Mouse (Mus musculus): ENCODE measurements around the gene Bend7. TPM values are rescaled to one million over a fixed set of nuclear protein-coding genes. Genes with fewer than 3 reads are reported as not detected.

Bend7 gene
- total RNA-seq, 1 experiment from 2014 or later: 23.2 TPM

DNA sequence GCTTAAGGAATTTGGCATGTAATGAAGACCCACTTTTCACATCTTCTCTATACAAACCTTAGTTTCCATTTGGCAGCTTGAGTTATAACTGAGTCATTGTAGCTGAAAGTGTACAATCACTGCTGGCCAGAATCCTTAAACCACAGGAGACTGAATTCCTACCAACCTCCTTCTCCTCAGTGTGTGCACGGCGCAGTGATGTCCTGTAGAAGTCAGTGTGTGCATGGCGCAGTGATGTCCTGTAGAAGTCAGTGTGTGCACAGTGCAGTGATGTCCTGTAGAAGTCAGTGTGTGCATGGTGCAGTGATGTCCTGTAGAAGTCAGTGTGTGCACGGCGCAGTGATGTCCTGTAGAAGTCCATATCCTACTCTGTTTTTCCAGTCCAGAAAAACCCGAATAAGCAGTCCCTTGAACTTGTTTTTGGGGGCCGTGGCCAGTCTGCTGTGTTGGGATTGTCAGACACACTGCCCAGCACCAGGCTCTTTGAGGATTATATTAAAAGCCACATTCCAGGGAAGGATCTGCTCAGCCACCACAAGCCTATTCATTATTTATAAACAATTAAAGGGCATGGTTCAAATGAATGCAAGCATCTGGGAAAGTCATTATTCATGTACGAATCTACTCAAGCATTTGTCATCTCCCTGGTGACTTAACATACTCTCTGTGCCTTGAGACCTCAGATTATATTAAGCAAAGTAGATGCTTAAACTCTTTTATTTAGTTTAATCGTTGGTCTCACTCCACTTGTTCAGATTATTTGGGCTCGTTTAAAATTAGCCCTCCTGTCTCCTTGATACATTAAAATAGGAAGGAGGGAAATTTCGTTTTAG lies 65.4 kb downstream of the Bend7 start:
- DNase-seq: no peak

GRCm38 (mm10) chr2:4784012-4784411 lies 66.4 kb downstream of the Bend7 start:
- DNase-seq: peak; percentile 39

- no peak for DNase-seq
Observed at GRCm38 (mm10) chr2:4785016-4785415, 67.4 kb downstream of the Bend7 start.

- no peak for DNase-seq
Observed at GRCm38 (mm10) chr2:4787223-4787622, 69.6 kb downstream of the Bend7 start.

DNA sequence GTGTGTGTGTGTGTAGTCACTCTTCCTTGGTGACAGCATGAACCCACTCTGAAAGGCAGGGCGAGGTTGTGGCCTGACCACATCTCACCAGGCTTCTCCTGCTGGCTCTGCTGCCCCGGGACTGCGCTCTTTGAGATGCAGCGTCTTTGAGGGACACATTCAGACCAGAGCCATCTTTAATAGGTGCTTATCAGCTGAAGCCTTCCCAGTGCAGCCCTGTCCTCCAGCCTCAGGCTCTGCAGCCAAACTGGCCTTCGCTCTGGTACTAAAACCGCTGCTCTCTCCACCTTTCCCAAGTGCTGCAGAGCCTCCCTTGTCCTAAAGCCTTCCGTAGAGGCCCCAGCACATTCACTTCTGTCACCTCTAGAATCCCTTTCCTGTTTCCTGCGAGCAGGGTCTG lies 74.0 kb downstream of the Bend7 start:
- DNase-seq: no peak

DNA sequence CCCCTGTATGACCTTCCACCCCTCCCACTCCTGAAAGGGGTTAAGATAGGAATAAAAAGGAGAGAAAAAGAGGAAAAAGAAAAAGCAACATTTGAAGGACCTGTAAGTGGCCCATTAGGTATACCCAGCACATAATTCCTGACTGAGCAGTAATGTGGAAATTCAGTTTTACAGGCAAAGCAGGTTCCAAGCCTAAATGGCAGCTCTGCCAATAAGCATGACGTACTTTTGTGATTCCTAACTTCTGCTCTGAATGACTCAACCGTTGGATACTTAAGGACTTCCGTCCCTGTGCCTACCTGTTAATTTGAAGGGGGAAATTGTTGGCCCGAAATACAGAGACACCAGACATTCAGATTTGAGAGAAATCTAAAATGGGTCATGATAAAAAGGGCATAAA lies 74.9 kb downstream of the Bend7 start:
- no peak for DNase-seq

GRCm38 (mm10) chr2:4802395-4803176 lies 85.0 kb downstream of the Bend7 start:
- DNase-seq: no peak

- DNase-seq: no peak
Observed at GRCm38 (mm10) chr2:4816308-4816707, 98.7 kb downstream of the Bend7 start.

GRCm38 (mm10) chr2:4817678-4818077 lies 100.0 kb downstream of the Bend7 start:
- no peak for DNase-seq

DNA sequence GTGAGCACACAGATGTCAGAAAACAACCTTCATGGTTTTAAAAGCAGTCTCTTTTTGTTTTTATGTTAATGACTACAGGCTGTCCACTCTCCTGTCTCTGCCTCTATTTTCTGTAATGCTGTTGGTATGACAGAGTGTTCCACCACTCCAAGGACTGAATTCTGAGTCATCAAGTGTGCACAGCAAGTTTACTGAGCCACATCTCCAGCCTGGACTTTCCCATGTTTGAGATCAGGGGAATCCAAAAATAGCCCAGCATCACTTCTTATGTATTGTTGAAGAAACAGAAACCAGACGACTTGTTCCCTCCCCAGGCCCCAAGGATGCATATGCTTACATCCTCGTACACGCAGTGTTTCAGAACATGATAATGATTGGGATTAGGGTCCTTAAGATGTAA lies 102.6 kb downstream of the Bend7 start:
- no peak for DNase-seq

DNA sequence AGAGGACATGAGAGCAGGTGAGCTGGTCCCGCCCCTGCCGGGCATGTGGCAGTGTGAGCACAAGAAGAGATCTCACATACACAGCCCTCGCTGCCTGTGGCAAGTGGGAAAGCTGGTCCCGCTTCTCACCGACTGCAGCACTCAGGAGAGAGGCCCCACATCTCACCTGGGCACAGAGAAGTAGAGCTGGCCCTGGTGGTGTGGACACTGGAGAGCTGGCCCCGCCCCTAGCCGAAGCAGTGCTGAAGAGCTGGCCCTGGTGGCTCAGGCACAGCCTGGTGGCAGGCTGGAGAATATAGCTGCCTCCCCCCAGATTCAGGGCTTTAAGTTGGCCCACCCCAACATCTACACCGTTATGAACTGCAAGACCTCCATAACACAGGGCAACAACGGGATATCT lies 106.4 kb downstream of the Bend7 start:
- DNase-seq: no peak

DNA sequence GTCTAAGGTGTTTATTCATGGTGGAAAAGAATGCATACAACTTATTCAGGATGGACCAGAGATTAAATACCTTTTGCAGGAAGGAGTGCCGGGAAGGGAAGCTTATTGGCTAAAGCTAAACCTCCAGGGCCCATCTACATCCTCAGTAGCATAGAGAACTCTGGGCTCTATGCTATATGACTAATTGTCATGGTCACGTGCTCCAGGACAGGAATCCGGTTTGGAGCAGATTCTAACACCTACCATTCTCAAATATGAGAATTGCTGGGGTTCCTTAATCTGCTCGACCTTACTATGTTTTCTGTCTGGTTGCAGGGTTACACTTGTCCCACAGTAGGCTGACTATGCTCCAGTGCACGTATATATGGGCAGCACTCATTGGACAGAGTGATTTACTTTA lies 110.4 kb downstream of the Bend7 start:
- no peak for DNase-seq

DNA sequence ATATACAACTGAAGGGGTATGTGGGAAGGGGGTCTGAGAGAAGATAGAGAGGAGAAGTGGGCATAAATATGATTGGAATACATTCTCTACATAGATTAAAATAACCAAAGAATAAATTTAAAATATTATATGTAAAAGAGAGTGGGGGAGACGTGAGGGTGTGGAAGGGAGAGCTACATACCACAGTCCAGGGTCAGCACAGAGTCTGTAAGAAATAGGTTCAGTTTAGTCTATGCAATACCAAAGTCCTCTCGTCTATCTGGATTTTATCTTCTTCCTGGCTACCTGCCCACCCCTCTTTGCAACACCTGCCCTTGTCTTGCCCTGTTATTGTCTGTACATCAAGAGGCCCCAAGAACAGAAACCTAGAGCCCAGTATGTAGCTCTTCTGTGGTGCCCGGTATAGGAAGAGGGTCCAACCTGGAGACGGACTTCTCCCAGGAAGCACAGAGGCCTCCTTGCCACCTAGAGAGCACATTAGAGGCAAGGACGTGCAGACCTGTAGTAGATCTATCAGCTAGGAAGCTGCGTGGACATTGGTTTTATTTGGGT lies 110.9 kb downstream of the Bend7 start:
- DNase-seq: no peak

GRCm38 (mm10) chr2:4829007-4829406 lies 111.4 kb downstream of the Bend7 start:
- no peak for DNase-seq

GRCm38 (mm10) chr2:4829489-4830065 lies 111.9 kb downstream of the Bend7 start:
- DNase-seq: no peak

DNA sequence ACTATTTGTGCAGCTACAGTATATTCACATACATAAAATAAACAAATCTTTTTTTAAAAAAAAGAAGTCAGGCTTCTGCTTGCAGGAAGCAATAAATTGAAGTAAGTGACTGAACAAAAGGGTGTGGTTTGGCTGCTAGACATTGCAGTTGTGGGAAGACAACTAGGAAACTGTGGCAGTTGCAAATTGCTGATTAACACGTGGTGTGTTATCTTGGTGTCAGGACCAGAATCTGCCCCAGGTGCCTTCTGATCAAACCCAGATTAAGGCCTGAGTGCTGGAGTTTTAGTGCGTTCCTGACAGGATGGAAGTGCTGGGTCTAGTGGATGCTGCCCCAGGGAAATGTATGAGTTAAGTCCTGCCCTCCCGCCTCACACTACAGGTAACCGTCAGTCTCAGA lies 113.9 kb downstream of the Bend7 start:
- DNase-seq: no peak

- DNase-seq: no peak
Observed at GRCm38 (mm10) chr2:4832166-4832565, 114.5 kb downstream of the Bend7 start.

GRCm38 (mm10) chr2:4849449-4849848 lies 131.8 kb downstream of the Bend7 start:
- DNase-seq: no peak
